Mouse (Mus musculus): ENCODE measurements around the gene Med1.

Gene Med1

DNA sequence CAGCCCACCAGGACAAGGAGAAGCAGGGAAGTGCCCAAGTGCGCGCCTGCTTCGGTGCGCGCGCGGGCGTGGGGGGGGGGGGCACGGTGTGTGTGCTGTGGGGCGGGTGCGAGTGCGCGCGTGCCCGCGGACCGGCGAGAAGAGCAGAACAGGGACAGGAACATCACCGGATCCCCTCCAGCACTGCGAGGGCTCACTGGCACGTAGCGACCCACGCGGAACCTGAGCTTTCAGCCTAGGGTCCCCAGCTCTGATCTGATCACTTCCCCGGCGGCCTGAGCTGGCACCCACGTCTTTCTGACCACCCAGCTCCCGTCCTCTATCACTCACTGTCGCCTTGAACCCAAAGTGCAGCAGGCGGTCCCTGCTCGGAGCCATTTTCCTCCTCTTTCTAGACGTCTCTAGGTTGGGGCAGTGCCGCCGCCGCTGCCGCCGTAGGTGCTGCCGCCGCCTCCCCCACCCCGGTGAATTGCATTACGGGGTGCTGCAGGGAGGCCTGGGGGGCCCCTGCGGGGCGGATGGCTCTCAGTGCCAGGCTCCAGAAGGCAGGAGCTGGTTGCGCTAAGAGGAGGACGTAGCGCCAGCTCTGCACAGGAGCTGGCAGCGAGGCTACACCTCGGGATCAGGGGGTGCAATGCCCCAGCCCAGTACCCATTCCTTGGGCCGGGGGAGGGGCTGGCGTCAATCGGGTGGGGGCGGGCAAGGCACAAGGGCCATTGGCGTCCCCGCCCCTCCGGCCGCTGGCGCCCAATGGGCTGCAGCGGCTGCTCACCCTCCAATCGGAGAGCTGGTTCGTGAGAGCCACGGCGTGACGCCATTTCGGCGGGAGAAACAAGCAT is 43.1 kb downstream of the Med1 start, which contains the start of gene Fbxl20:
Gene Fbxl20, minus strand, starts transcription at position 618 of the 839 bp plus-strand sequence.
- in situ Hi-C loops (cut with MboI, MseI): loop anchor here in 1 of 2 experiments (10.0 kb wide), 1 partner anchor 95 kb away; no protein-coding TSS in a partner anchor

DNA sequence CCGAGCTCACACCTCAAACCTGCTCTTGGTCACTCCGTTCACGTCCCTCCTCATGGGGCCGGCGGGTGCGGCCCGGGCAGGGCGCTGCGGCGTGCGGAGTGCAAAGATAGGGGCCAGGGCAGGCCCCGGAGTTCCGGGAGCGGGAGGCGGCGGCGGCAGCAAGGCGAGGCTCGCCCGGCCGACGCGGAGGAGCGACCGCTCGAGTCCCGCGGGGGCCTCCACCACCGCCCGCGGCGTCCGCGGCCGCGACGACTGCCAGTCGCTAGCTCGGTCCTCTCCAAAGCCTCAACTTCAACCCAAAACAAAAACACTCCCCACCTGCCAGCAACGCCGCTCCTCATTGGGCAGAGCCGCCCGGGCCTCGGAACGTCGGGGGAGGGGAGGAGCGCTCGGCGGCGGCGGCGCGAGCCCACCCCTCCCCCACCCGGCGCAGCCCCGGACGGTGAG is 43.8 kb downstream of the Med1 start:
- in situ Hi-C loops (cut with MboI, MseI): no loop called here

DNA sequence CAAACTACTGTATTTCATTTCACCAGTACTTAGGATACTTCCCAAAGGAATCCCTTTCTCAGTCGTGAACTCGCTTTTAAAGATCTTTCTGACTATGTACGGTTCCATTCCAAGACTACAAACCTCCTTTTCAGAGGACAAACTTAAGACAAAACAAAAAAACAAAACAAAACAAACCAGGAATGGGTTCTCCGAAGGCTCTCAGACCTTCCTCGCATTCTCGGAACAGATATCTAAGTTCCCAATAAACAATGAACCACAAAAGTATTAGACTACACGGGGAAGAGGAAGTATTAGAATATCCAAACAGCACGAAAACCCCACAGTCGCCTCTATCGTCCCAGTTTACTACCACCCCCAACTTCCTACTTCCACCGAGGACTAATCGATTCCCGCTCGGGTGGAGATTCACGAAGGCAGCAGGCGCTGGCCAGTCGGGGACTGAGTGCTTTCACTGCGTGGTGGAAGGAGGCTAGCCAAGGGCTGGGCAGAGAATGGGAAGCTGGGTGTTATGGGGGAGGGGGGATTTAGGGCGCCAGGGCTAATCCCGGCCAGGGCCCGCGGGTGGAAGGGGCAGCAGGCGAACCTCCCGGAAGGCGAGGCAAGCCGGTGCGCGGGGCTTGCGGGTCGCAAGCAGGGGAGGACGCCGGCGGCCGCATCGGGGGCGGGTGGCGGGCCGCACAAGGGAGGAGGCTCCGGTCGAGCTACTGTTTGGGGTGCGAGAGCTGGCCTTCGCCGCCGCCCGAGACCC is 44.4 kb downstream of the Med1 start:
- in situ Hi-C loops (cut with MboI, MseI): no loop called here

DNA sequence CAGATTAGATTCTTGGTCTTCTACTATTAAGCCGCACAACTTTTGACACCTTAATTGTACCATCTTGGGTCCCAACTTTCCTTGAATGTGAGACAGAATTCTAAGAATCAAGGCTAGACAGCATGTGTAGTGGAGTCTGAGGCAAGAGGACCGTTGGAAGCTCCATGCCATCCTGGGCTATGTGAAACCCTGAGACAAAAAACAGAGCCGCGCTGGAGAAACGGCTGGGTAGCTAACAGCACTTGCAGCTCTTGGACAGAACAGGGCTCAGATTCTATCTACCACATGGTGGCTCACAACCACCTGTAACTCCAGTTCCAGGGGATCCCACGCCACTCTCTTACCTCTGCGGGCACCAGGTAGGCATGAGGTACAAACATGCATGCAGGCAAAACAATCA is 47.2 kb downstream of the Med1 start:
- in situ Hi-C loops (cut with MboI, MseI): no loop called here

DNA sequence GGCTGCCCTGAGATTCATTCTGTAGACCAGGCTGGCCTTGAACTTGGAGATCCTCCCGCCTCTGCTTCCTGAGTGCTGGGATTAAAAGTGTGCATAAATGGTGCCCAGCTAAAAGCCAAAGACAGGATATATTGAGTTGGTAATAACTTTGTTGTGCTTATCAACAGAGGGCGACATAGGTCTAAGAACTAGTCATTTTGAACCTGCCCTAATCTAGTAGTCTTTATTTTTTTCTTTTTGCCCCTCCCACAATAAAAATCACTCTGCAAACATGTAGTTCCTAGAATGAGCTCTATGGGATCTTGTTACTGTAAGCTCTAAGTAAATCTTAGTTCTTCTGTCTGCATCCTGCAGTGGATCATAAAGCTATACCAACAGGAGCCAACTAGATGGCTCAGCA is 50.5 kb downstream of the Med1 start:
- in situ Hi-C loops (cut with MboI, MseI): loop anchor here in 1 of 2 experiments (5.0 kb wide), 1 partner anchor 40 kb away; no protein-coding TSS in a partner anchor

DNA sequence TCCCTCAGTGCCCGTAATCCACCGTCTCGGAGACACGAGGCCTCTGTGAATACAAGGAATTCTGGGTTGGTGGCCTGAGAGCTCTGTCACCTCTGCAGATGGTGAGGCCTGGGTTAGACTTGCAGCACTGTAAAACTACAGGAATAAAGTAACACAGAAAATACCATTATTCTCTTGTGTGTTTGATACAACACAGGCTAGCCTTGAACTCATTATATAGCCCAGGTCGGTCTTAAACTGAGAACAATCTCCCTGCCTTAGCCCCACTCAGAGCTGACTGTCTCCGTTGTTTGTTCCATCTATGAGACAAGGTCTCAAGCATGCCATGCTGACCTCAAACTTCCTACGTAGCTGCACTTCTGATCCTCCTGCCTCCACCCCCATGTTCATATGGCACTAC is 54.2 kb downstream of the Med1 start:
- in situ Hi-C loops (cut with MboI, MseI): no loop called here

DNA sequence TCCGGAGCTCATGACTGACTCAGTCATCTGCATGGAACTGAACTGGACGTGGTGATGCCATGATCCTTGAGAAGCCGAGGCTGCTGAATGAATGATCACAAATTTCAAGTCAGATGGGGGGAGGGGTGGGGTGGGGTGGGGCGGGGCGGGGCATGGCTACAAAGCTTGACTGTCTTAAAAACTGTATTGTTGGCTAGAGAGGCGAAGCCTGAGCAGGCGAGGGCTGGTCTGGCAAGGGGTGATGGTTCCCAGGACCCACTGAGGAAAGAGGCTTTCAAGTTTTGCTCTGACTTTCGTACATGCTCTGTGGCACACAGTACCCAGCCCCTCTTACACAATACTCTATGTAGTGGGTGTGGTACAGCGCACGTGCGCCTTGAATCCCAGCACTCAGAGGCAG is 55.3 kb downstream of the Med1 start:
- in situ Hi-C loops (cut with MboI, MseI): no loop called here

DNA sequence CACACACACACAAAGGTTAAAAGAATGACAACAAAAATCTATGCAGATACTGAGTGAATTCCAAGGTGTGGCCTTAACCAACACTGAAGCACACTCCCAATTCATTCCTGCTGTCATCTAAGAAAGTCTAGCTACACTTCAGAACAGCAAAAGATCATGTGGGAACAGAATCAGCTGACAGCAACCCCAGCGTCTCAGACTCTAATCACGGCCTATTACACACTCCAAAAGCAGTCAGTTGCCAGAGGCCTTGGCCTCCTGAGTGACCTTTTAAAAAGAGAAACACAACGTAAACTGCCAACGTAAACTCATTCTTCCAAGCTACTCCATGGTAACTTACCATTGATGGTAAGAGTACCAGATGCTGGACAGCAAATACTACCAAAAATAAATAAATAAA is 58.1 kb downstream of the Med1 start:
- in situ Hi-C loops (cut with MboI, MseI): no loop called here

DNA sequence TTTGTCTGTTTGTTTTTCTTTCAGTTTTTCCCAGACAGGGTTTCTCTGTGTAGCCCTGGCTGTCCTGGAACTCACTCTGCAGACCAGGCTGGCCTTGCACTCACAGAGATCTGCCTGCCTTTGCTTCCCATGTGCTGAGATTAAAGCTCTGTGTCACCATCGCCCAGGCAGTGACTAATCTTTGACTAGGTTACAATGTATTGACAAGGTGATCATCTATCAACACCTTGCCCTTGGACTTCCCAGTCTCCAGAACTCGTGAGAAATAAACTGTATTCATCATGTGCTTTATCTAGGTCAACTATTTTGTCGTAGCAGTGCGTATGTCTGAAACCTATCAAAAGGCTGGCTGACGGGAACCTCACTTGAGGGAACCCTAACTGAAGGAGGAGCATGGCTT is 69.7 kb downstream of the Med1 start:
- in situ Hi-C loops (cut with MboI, MseI): loop anchor here in 1 of 2 experiments (25.0 kb wide), 1 partner anchor 1286 kb away; the partner anchor contains the start of genes Copz2 and Nfe2l1

DNA sequence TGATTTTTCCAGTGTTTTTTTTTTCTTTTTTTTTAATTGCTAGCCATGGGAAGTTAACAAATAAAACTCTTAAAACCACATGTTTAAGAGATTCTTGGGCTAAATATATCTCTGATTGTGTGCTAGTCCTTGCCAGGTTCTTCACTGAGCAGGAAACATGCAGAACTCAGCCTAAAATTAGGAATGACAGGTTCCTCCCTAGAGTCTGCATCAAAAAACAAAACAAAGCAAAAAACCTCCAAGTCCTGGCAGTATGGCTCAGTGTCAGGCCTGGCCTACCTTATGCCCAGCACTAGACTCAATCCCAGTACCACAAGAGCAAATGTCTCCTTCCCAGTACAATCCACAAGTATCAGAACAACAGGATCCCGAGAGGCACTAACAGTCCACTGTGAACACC is 78.7 kb downstream of the Med1 start:
- in situ Hi-C loops (cut with MboI, MseI): loop anchor here in 1 of 2 experiments (25.0 kb wide), 1 partner anchor 1277 kb away; the partner anchor contains the start of genes Copz2 and Nfe2l1

DNA sequence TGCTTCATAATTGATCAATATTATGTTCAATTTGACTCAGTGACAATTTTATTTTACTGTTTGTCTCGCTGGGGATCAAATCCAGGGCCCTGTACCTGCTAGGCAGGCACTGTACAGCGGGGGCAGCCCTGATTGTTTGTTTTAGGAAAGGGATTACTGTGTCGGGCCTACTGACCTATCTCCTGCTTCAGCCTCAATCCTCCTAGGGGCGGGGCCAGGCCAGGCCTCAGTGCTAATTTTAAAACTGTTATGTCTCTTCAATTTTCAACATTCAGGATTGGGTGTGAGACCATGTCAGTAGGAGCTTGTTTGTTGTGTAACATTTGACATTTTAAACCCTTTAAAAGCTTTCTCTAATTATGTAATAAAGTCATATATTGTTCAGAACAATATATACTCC is 79.6 kb downstream of the Med1 start:
- in situ Hi-C loops (cut with MboI, MseI): loop anchor here in 1 of 2 experiments (25.0 kb wide), 1 partner anchor 1276 kb away; the partner anchor contains the start of genes Copz2 and Nfe2l1

DNA sequence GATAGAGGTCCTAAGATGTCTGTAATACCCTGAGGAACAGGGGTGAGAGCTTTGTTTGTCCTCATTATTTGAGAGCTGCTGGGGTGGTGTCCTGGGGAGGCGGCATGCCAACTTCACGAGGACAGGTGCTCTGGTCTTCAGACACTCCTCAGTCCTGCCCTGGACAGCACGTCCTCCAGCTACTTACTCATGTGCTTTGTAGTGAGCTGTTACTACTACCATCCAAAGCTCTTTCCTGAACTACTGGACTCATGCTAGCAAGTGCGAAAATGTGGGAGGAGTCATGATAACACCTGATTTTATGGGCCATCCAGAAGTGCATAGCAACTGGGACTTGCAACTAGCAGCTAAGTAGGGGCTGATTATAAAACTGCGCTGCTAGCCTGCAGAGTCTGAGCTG is 83.4 kb downstream of the Med1 start:
- in situ Hi-C loops (cut with MboI, MseI): loop anchor here in 1 of 2 experiments (25.0 kb wide), 1 partner anchor 1272 kb away; the partner anchor contains the start of genes Copz2 and Nfe2l1

Measured in T-helper 17 cell (primary cell).